Mouse (Mus musculus): ENCODE data around the gene Lmntd1. TPM values are rescaled to one million over a fixed set of nuclear protein-coding genes. Genes with fewer than 3 reads are reported as not detected.

The Lmntd1 gene
- 0.23 and 0.35 TPM in 2 replicates for polyA plus RNA-seq (2021; fragmentation: Nextera tagmentation)
- long read RNA-seq, experiment 1, partial matches to known transcripts, result 0 of 1 reads
- long read RNA-seq, experiment 1, other reads (novel, unspliced or antisense), result 1 of 1 reads
- long read RNA-seq, experiment 2, partial matches to known transcripts, result 0 of 2 reads
- long read RNA-seq, experiment 2, other reads (novel, unspliced or antisense), result 2 of 2 reads

GRCm38 (mm10) chr6:145614219-145614618 lies at the start of gene Lmntd1:
TSS of gene Lmntd1 (minus strand) at chr6:145614319.

DNA sequence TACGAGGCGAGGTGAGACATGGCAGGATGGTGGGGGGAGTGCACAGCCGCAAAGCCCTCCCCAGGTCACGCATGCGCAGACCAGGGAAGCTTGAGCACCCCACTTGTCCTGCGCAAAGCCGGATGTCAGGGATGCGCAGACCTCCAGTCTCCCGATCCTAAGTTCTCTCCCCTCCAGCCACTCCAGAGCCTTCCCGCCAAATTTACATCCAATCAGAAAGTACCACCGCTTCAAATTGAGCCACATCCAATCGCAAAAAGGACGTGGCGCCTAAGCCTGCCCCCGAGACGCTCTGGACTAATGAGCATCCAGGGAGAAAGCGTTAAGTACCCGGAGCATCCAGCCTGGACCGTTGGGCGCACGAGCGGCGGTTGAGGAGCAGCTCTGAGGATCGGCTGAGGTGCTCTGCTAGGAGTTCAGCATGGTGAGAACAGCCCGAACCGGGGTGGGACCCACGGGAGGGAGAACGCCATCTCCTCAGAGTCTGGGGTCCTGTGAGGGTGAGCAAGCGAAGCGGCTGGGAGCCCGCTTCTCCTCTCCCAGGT lies 1.6 kb upstream of the Lmntd1 start, which contains the start of gene Tuba3b:
TSS of gene Tuba3b (plus strand) at position 92 of the 545 bp plus-strand sequence.

Other genes with a start within 250 kb of the Lmntd1 start
- gene Tuba3b, start 1.4 kb upstream of the Lmntd1 start, polyA plus RNA-seq (2021; fragmentation: Nextera tagmentation), result not detected in 2 replicates
- gene Rassf8, start 132.4 kb upstream of the Lmntd1 start, polyA plus RNA-seq (2021; fragmentation: Nextera tagmentation), result 2.6 and 4.4 TPM in 2 replicates

Measured in layer of hippocampus, adult 6 months (tissue).